Mouse (Mus musculus): ENCODE results near the gene Dok3. TPM values are rescaled to one million over a fixed set of nuclear protein-coding genes. Genes with fewer than 3 reads are reported as not detected.

Dok3 gene
- total RNA-seq, 2 experiments from 2014 or later: 2.6 to 4.7 TPM

DNA sequence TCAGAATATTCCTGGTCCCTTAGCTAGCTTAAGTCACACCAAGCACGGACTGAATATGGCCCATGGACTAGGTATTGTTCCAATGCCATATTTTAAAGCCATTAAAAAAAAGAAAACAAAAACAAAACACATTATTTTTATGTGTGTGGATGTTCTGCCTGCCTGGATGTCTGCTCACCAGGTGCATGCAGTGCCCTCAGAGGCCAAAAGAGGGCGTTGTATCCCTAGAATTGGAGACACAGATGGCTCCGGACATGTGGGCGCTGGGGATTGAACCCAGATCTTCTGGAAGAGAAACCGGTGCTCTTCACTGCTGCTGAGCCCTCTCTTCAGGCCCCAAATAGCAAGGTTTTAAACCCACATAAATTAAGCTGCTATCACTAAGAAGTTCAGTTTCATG, 51.1 kb downstream of the Dok3 start:
- DNase-seq (ENCODE audit: low spot score in 2 of 2): no peak

DNA sequence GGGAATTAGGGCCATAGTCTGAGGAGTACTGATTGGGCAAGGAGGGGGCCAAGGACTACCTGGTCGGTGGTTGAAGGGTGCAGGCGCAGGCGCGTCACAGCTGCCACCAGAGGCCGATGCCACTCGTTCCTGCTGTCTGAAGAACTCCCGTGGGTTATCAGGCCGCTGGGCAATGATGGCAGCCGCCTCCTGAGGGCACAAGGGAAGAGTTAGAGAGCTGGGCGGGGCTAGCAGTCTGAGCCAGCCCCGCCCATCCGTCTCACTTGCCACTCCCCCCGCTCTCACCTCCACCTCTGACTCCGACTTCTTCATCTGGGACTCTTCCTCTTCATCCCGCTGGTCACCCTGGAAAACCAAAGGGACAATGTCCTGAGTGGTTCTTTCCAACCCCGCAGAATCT, 51.6 kb downstream of the Dok3 start:
- DNase-seq (ENCODE audit: low spot score in 2 of 2): no peak

DNA sequence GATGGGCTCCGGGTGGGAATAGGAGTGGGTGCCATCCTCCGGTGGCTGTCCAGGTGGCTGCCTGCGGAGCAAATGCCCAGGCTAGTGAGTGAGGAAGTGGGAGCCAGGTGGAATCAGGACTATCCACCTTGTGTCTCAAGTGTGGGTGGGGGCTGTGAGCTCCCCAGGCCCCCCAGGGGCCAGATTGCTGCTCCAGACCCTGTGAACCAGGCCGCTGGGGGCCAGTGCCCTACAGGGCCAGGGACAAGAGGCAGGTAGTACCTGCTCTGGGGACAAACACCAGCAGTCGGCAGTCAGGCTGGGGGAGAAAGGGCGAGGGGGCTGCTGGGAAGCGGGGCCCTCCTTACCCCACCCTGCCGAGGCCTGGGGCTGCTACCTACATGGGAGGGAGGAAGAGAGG, 52.8 kb downstream of the Dok3 start:
- DNase-seq (ENCODE audit: low spot score in 2 of 2): no peak

DNA sequence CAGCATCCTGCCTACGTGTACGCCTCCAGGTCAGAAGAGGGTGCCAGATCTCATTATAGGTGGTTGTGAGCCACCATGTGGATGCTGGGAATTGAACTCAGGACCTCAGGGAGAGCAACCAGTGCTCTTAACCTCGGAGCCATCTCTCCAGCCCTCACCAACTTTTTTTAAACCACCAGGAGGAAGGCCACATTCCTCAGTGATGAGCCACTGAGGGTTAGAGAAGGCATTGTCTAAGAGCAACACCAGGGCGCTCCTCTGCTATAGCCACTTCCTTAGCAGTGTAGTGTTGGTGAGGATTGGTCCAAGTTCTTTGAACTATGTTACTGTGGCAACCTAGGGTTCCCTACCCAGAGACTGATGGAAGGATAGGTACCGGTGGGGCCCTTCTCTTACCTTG, 53.3 kb downstream of the Dok3 start:
- no peak for DNase-seq (ENCODE audit: low spot score in 2 of 2)

DNA sequence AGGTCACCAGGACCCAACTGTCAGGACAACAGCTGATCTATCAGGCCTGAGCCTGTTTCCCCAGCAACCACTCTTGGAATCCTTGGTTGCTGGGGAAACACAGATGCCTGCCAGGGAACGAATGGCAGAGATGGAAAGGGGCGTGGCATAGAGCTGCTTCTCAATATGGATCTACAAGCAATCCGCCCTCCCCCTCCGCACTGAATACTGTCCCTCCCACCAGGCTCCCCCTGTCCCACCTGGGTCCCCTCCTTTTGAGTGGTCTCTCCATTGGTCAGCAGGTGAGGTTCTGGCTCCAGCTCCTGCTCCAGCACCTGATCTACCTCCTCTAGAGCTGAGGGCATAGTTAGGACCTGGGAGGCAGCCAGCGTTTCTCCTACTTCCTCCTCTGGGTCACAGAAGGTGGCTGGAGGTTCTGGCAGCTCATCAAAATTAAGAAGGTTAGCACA, 54.5 kb downstream of the Dok3 start:
- DNase-seq (ENCODE audit: low spot score in 2 of 2): no peak

DNA sequence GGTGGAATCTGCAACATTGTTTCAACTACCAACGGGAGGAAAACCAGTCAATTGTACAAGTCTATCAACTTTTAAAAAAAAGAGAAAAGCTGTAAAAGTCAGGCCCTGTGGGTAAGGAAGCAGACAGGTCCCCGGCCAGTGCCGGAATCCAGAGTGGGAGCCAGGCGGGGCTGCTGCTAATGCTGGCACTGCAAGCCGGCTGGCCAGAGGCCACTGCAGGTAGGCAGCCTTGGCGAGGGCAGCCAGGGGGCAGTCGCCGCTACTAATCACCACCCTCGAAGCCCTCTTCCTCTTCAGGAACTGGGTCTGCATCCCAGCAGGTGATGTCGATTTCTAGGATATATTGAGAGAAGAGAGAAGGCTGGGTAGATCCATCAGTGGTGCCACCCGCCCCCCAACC, 55.1 kb downstream of the Dok3 start:
- no peak for DNase-seq (ENCODE audit: low spot score in 2 of 2)

Small RNAs within 50 kb of the gene (microRNA-seq; reads per million reads assigned to microRNA genes)
- gene Mir6944: 7.9 reads per million, percentile 21 among the genes with 10 or more reads in this experiment
- gene Mir6945: not detected

Other genes with a start within 250 kb of the Dok3 start
- 100 to 1,000 TPM; 190 to 193 TPM for gene Prelid1, start 208.8 kb downstream of the Dok3 start, total RNA-seq (2021)
- 10 to 100 TPM; 79.8 to 86.9 TPM for gene Rab24, start 207.3 kb downstream of the Dok3 start, total RNA-seq (2021)
- gene Mxd3, start 199.5 kb downstream of the Dok3 start, total RNA-seq (2021): 10 to 100 TPM; 16.2 to 18.0 TPM
- gene Lman2, start 166.5 kb downstream of the Dok3 start, total RNA-seq (2021): 100 to 1,000 TPM; 105 to 114 TPM
- 1 to 10 TPM; 1.0 to 1.1 TPM for gene Rgs14, start 159.6 kb downstream of the Dok3 start, total RNA-seq (2021)
- gene Slc34a1, start 131.1 kb downstream of the Dok3 start, total RNA-seq (2021): 100 to 1,000 TPM in 1 of 2 experiments, 1 to 10 TPM in 1; 3.5 to 132 TPM
- not detected for gene Pfn3, start 114.1 kb downstream of the Dok3 start, total RNA-seq (2021)
- gene F12, start 102.5 kb downstream of the Dok3 start, total RNA-seq (2021): 10 to 100 TPM in 1 of 2 experiments, 1 to 10 TPM in 1; 1.3 to 36.6 TPM
- 10 to 100 TPM; 54.3 to 56.7 TPM for gene Grk6, start 84.2 kb downstream of the Dok3 start, total RNA-seq (2021)
- 1 to 10 TPM; 6.4 to 8.0 TPM for gene Prr7, start 65.0 kb downstream of the Dok3 start, total RNA-seq (2021)
- gene Dbn1, start 41.2 kb downstream of the Dok3 start, total RNA-seq (2021): 10 to 100 TPM; 56.4 to 75.6 TPM
- 10 to 100 TPM; 44.5 to 47.1 TPM for gene Pdlim7, start 15.6 kb downstream of the Dok3 start, total RNA-seq (2021)
- 10 to 100 TPM; 54.0 to 57.4 TPM for gene Ddx41, start 7.4 kb upstream of the Dok3 start, total RNA-seq (2021)
- 10 to 100 TPM; 61.6 to 76.7 TPM for gene Fam193b, start 41.8 kb upstream of the Dok3 start, total RNA-seq (2021)
- gene Tmed9, start 44.4 kb upstream of the Dok3 start, total RNA-seq (2021): 100 to 1,000 TPM; 167 to 169 TPM
- gene B4galt7, start 70.6 kb upstream of the Dok3 start, total RNA-seq (2021): 10 to 100 TPM; 16.5 to 18.8 TPM
- gene Caml, start 93.7 kb upstream of the Dok3 start, total RNA-seq (2021): 10 to 100 TPM; 40.7 to 41.4 TPM
- 10 to 100 TPM; 57.1 to 57.2 TPM for gene Ddx46, start 105.7 kb upstream of the Dok3 start, total RNA-seq (2021)
- 10 to 100 TPM; 64.5 to 66.0 TPM for gene B230219D22Rik, start 163.8 kb upstream of the Dok3 start, total RNA-seq (2021)
- 10 to 100 TPM; 53.9 to 54.3 TPM for gene Txndc15, start 185.4 kb upstream of the Dok3 start, total RNA-seq (2021)
- gene Pcbd2, start 198.1 kb upstream of the Dok3 start, total RNA-seq (2021): 10 to 100 TPM; 55.0 to 56.2 TPM